Mouse (Mus musculus): ENCODE measurements around the gene Rundc3b. TPM values are rescaled to one million over a fixed set of nuclear protein-coding genes. Genes with fewer than 3 reads are reported as not detected.

The Rundc3b gene
- 10 to 100 TPM; 34.5 to 36.1 TPM for total RNA-seq (2021)

GRCm38 (mm10) chr5:8622596-8623231 is at the start of gene Rundc3b:
Gene Rundc3b, minus strand, starts transcription at chr5:8622952.
- peak; percentile 93 to 97 for DNase-seq (ENCODE audit: low spot score in 2 of 2)
- intact Hi-C loops (cut with DNase I), result loop anchor here (1.0 to 2.0 kb wide), 2 partner anchors 272 to 375 kb away; partner anchors contain the start of gene Crot

- intact Hi-C loops (cut with DNase I), result no loop called here
- DNase-seq (ENCODE audit: low spot score in 2 of 2), result no peak
These were observed 46.9 kb upstream of the Rundc3b start for GRCm38 (mm10) chr5:8669606-8670005.

GRCm38 (mm10) chr5:8667758-8668474 is 45.2 kb upstream of the Rundc3b start:
- no peak for DNase-seq (ENCODE audit: low spot score in 2 of 2)
- intact Hi-C loops (cut with DNase I), result no loop called here

- intact Hi-C loops (cut with DNase I), result no loop called here
- DNase-seq (ENCODE audit: low spot score in 2 of 2), result no peak
These were observed 41.9 kb upstream of the Rundc3b start for GRCm38 (mm10) chr5:8664678-8665077.

- intact Hi-C loops (cut with DNase I), result no loop called here
These were observed 38.0 kb upstream of the Rundc3b start for GRCm38 (mm10) chr5:8660738-8661151.

GRCm38 (mm10) chr5:8659911-8660737 is 37.4 kb upstream of the Rundc3b start, which contains the start of gene Abcb1a:
Gene Abcb1a, plus strand, starts transcription at chr5:8660077.
- intact Hi-C loops (cut with DNase I), result no loop called here
- peak in 1 of 2 experiments; percentile 5 for DNase-seq (ENCODE audit: low spot score in 2 of 2)

More at GRCm38 (mm10) chr5:8660738-8661151, 38.0 kb upstream of the Rundc3b start:
- DNase-seq (ENCODE audit: low spot score in 2 of 2), result no peak

- no peak for DNase-seq (ENCODE audit: low spot score in 2 of 2)
- intact Hi-C loops (cut with DNase I), result no loop called here
These were observed 29.3 kb upstream of the Rundc3b start for GRCm38 (mm10) chr5:8652085-8652484.

GRCm38 (mm10) chr5:8648774-8649173 is 26.0 kb upstream of the Rundc3b start:
- intact Hi-C loops (cut with DNase I), result no loop called here
- no peak for DNase-seq (ENCODE audit: low spot score in 2 of 2)

- intact Hi-C loops (cut with DNase I), result no loop called here
- no peak for DNase-seq (ENCODE audit: low spot score in 2 of 2)
These were observed 25.5 kb upstream of the Rundc3b start for GRCm38 (mm10) chr5:8648300-8648699.

- intact Hi-C loops (cut with DNase I), result no loop called here
- DNase-seq (ENCODE audit: low spot score in 2 of 2), result no peak
These were observed 11.8 kb upstream of the Rundc3b start for GRCm38 (mm10) chr5:8634489-8634975.

- DNase-seq (ENCODE audit: low spot score in 2 of 2), result no peak
- intact Hi-C loops (cut with DNase I), result no loop called here
These were observed 10.1 kb upstream of the Rundc3b start for GRCm38 (mm10) chr5:8632901-8633300.

GRCm38 (mm10) chr5:8622071-8622595 is 619 bp downstream of the Rundc3b start:
- DNase-seq (ENCODE audit: low spot score in 2 of 2), result peak; percentile 70 to 81
- intact Hi-C loops (cut with DNase I), result loop anchor here (1.0 to 2.0 kb wide), 2 partner anchors 273 to 375 kb away; partner anchors contain the start of gene Crot

GRCm38 (mm10) chr5:8571118-8571517 is 51.6 kb downstream of the Rundc3b start:
- intact Hi-C loops (cut with DNase I), result no loop called here
- no peak for DNase-seq (ENCODE audit: low spot score in 2 of 2)

- DNase-seq (ENCODE audit: low spot score in 2 of 2), result no peak
- intact Hi-C loops (cut with DNase I), result no loop called here
These were observed 55.9 kb downstream of the Rundc3b start for GRCm38 (mm10) chr5:8566867-8567266.

- intact Hi-C loops (cut with DNase I), result no loop called here
- DNase-seq (ENCODE audit: low spot score in 2 of 2), result no peak
These were observed 78.2 kb downstream of the Rundc3b start for GRCm38 (mm10) chr5:8544512-8544911.

GRCm38 (mm10) chr5:8542631-8543207 is 80.0 kb downstream of the Rundc3b start:
- no peak for DNase-seq (ENCODE audit: low spot score in 2 of 2)
- intact Hi-C loops (cut with DNase I), result no loop called here

- DNase-seq (ENCODE audit: low spot score in 2 of 2), result no peak
These were observed 81.3 kb downstream of the Rundc3b start for GRCm38 (mm10) chr5:8541120-8542117.

GRCm38 (mm10) chr5:8519006-8519405 is 103.7 kb downstream of the Rundc3b start:
- no peak for DNase-seq (ENCODE audit: low spot score in 2 of 2)
- intact Hi-C loops (cut with DNase I), result no loop called here

More at GRCm38 (mm10) chr5:8541120-8542117, 81.3 kb downstream of the Rundc3b start:
- intact Hi-C loops (cut with DNase I), result no loop called here

Measured in left cerebral cortex, postnatal 25 days (tissue).